Mouse (Mus musculus) hindbrain, embryonic 10.5 days (tissue): Measurements from ENCODE around the gene Sh3bp4. TPM values are rescaled to one million over a fixed set of nuclear protein-coding genes. Genes with fewer than 3 reads are reported as not detected.

Experiments
- DNase-seq: peaks from one replicate; pipeline ENCODE4 v3.0.0-alpha.2; 2017; ENCODE audit warnings: low spot score
- H3K27ac ChIP-seq: fragments of 300-500 bp; sonication (generic); 2 replicates; pipeline ENCODE4 v1.5.1; 2016; ENCODE audit warnings: mild to moderate bottlenecking, moderate library complexity
- H3K27me3 ChIP-seq: fragments of 300-500 bp; sonication (generic); 2 replicates; pipeline ENCODE4 v1.6.1; 2016; ENCODE audit warnings: mild to moderate bottlenecking; ENCODE audit not compliant: poor library complexity, insufficient read depth, severe bottlenecking
- H3K36me3 ChIP-seq: fragments of 300-500 bp; sonication (generic); 2 replicates; pipeline ENCODE4 v1.6.1; 2016; ENCODE audit warnings: mild to moderate bottlenecking, moderate library complexity
- H3K4me1 ChIP-seq: fragments of 300-500 bp; sonication (generic); replicated peaks from 2 replicates; pipeline ENCODE4 v1.6.1; 2016; ENCODE audit warnings: mild to moderate bottlenecking
- H3K4me3 ChIP-seq: fragments of 300-500 bp; sonication (generic); 2 replicates; pipeline ENCODE4 v1.5.1; 2016; ENCODE audit warnings: mild to moderate bottlenecking, moderate library complexity
- H3K9me3 ChIP-seq: fragments of 300-500 bp; sonication (generic); 2 replicates; pipeline ENCODE4 v1.6.1; 2016; ENCODE audit warnings: mild to moderate bottlenecking, moderate library complexity
- WGBS: fragments of 180-500 bp; shearing (Covaris S2); methylation state at CpG from one replicate; pipeline ENCODE4 v1.1.7; 2016; 5-methylcytosine and 5-hydroxymethylcytosine counted together
- polyA plus RNA-seq: library from polyadenylated mRNA; unstranded; fragments of >200 nt; fragmentation: Nextera tagmentation; extraction: Ambion mirVana; gene quantifications from 2 replicates; pipeline ENCODE4 v1.2.1, GENCODE M21; 2016

The Sh3bp4 gene
- polyA plus RNA-seq, 1 experiment from 2014 or later = 27.2 TPM

- Histone ChIP-seq H3K9me3 (peaks cover 8% of the 10 kb centered on the region), H3K36me3 (peaks cover 79% of the 10 kb centered on the region), H3K27ac (no peak overlapping the region), H3K4me1 (peaks cover 4% of the 10 kb centered on the region; the same call in 1 of the 2 replicates), H3K4me3 (no peak overlapping the region), H3K27me3 (no peaks in the 10 kb centered on the region)
- DNase-seq = no peak
- WGBS = 91% methylated on average over 9 of the region's 9 CpGs
These were observed 69.9 kb downstream of the Sh3bp4 start for GRCm38 (mm10) chr1:89140113-89140512.

GRCm38 (mm10) chr1:89151071-89151470 lies 80.9 kb downstream of the Sh3bp4 start:
- Histone ChIP-seq H3K9me3 (no peaks in the 10 kb centered on the region), H3K36me3 (peaks cover 90% of the 10 kb centered on the region)

GRCm38 (mm10) chr1:89152576-89152975 lies 82.4 kb downstream of the Sh3bp4 start:
- no peak for DNase-seq
- no peak overlapping the region for H3K27ac ChIP-seq
- H3K4me3 ChIP-seq = no peak overlapping the region
- 85% methylated on average over 7 of the region's 7 CpGs for WGBS
- no peaks in the 10 kb centered on the region for H3K4me1 ChIP-seq
- peaks cover 90% of the 10 kb centered on the region for H3K36me3 ChIP-seq
- H3K9me3 ChIP-seq = no peaks in the 10 kb centered on the region
- H3K27me3 ChIP-seq = no peaks in the 10 kb centered on the region

More at GRCm38 (mm10) chr1:89151071-89151470, 80.9 kb downstream of the Sh3bp4 start:
- no peak overlapping the region for H3K27ac ChIP-seq
- WGBS = 86% methylated on average over 7 of the region's 7 CpGs
- no peak overlapping the region for H3K4me3 ChIP-seq
- no peak for DNase-seq
- H3K4me1 ChIP-seq = no peaks in the 10 kb centered on the region
- H3K27me3 ChIP-seq = no peaks in the 10 kb centered on the region

- WGBS = 83% methylated on average over 6 of the region's 6 CpGs
- peaks cover 87% of the 10 kb centered on the region for H3K36me3 ChIP-seq
These were observed 83.0 kb downstream of the Sh3bp4 start for GRCm38 (mm10) chr1:89153203-89153602.

GRCm38 (mm10) chr1:89163483-89163882 lies 93.3 kb downstream of the Sh3bp4 start:
- DNase-seq = no peak
- H3K4me1 ChIP-seq = peaks cover 34% of the 10 kb centered on the region
- H3K27me3 ChIP-seq = no peaks in the 10 kb centered on the region
- H3K27ac ChIP-seq = no peak overlapping the region
- H3K9me3 ChIP-seq = peaks cover 3% of the 10 kb centered on the region; the same call in 1 of the 2 replicates
- no peak overlapping the region for H3K4me3 ChIP-seq
- WGBS = 92% methylated on average over 6 of the region's 6 CpGs
- H3K36me3 ChIP-seq = no peaks in the 10 kb centered on the region

More at GRCm38 (mm10) chr1:89153203-89153602, 83.0 kb downstream of the Sh3bp4 start:
- no peak overlapping the region for H3K27ac ChIP-seq
- DNase-seq = no peak
- no peaks in the 10 kb centered on the region for H3K9me3 ChIP-seq
- H3K4me1 ChIP-seq = no peaks in the 10 kb centered on the region
- no peaks in the 10 kb centered on the region for H3K27me3 ChIP-seq
- no peak overlapping the region for H3K4me3 ChIP-seq

- Histone ChIP-seq H3K36me3 (no peaks in the 10 kb centered on the region), H3K27me3 (no peaks in the 10 kb centered on the region), H3K4me3 (no peak overlapping the region), H3K27ac (no peak overlapping the region), H3K4me1 (peaks cover 34% of the 10 kb centered on the region), H3K9me3 (peaks cover 3% of the 10 kb centered on the region; the same call in 1 of the 2 replicates)
- 88% methylated on average over 5 of the region's 5 CpGs for WGBS
- no peak for DNase-seq
These were observed 94.1 kb downstream of the Sh3bp4 start for GRCm38 (mm10) chr1:89164281-89164680.

GRCm38 (mm10) chr1:89164685-89165084 lies 94.5 kb downstream of the Sh3bp4 start:
- DNase-seq = no peak
- Histone ChIP-seq H3K27ac (no peak overlapping the region), H3K27me3 (no peaks in the 10 kb centered on the region), H3K4me1 (peaks cover 34% of the 10 kb centered on the region), H3K36me3 (no peaks in the 10 kb centered on the region), H3K4me3 (no peak overlapping the region), H3K9me3 (peaks cover 3% of the 10 kb centered on the region; the same call in 1 of the 2 replicates)
- 63% methylated on average over 7 of the region's 7 CpGs for WGBS

GRCm38 (mm10) chr1:89166814-89167249 lies 96.6 kb downstream of the Sh3bp4 start:
- Histone ChIP-seq H3K4me1 (peaks cover 34% of the 10 kb centered on the region), H3K36me3 (no peaks in the 10 kb centered on the region), H3K4me3 (no peak overlapping the region), H3K27ac (peak overlapping the region; percentile 40), H3K27me3 (no peaks in the 10 kb centered on the region), H3K9me3 (no peaks in the 10 kb centered on the region)
- 56% methylated on average over 9 of the region's 9 CpGs for WGBS
- DNase-seq = peak; percentile 34

- H3K9me3 ChIP-seq = no peaks in the 10 kb centered on the region
- H3K4me1 ChIP-seq = peaks cover 13% of the 10 kb centered on the region
- 0 out of 2 replicates have a peak overlapping the region, but pooled peaks have one; percentile 17 for H3K27ac ChIP-seq
- no peak overlapping the region for H3K4me3 ChIP-seq
- H3K36me3 ChIP-seq = no peaks in the 10 kb centered on the region
- no peak for DNase-seq
- 87% methylated on average over 8 of the region's 8 CpGs for WGBS
- H3K27me3 ChIP-seq = no peaks in the 10 kb centered on the region
These were observed 101.1 kb downstream of the Sh3bp4 start for GRCm38 (mm10) chr1:89171275-89171767.

GRCm38 (mm10) chr1:89174621-89175020 lies 104.4 kb downstream of the Sh3bp4 start:
- no peak for DNase-seq
- Histone ChIP-seq H3K27ac (no peak overlapping the region), H3K9me3 (no peaks in the 10 kb centered on the region; the same call in 1 of the 2 replicates), H3K4me1 (no peaks in the 10 kb centered on the region), H3K27me3 (no peaks in the 10 kb centered on the region), H3K4me3 (no peak overlapping the region), H3K36me3 (no peaks in the 10 kb centered on the region)
- 78% methylated on average over 7 of the region's 7 CpGs for WGBS

GRCm38 (mm10) chr1:89175355-89175754 lies 105.1 kb downstream of the Sh3bp4 start:
- Histone ChIP-seq H3K4me1 (no peaks in the 10 kb centered on the region), H3K27ac (no peak overlapping the region), H3K4me3 (no peak overlapping the region), H3K27me3 (no peaks in the 10 kb centered on the region), H3K9me3 (no peaks in the 10 kb centered on the region; the same call in 1 of the 2 replicates), H3K36me3 (no peaks in the 10 kb centered on the region)
- no peak for DNase-seq
- 59% methylated on average over 2 of the region's 2 CpGs for WGBS

GRCm38 (mm10) chr1:89183261-89183831 lies 113.1 kb downstream of the Sh3bp4 start:
- 15% methylated on average over 9 of the region's 9 CpGs for WGBS
- Histone ChIP-seq H3K36me3 (no peaks in the 10 kb centered on the region), H3K9me3 (no peaks in the 10 kb centered on the region; the same call in 1 of the 2 replicates), H3K27ac (peak overlapping the region; percentile 90), H3K27me3 (no peaks in the 10 kb centered on the region), H3K4me1 (peaks cover 31% of the 10 kb centered on the region), H3K4me3 (peak overlapping the region; percentile 18)
- peak; percentile 71 for DNase-seq

- no peaks in the 10 kb centered on the region for H3K27me3 ChIP-seq
- H3K9me3 ChIP-seq = no peaks in the 10 kb centered on the region; the same call in 1 of the 2 replicates
- peaks cover 35% of the 10 kb centered on the region for H3K4me1 ChIP-seq
- H3K4me3 ChIP-seq = no peak overlapping the region
- no peak for DNase-seq
- no peaks in the 10 kb centered on the region for H3K36me3 ChIP-seq
- H3K27ac ChIP-seq = peak overlapping the region; percentile 90
- WGBS = 84% methylated on average over 6 of the region's 6 CpGs
These were observed 114.0 kb downstream of the Sh3bp4 start for GRCm38 (mm10) chr1:89184111-89184785.
